In genomic region chr11:50286428-50286827, GRCm38 (mm10) we compare ENCODE assay signal across 22 mouse cellular contexts. TPM values are rescaled to one million over a fixed set of nuclear protein-coding genes. Genes with fewer than 3 reads are reported as not detected.
DNase-seq lines count a peak whose midpoint lies in the region; ATAC-seq lines count a peak whose summit lies in the region.
"Had no signal": no experiment of that assay in that cellular context is flagged by ENCODE, and none has a peak within 500 bp of the region (broad histone marks: within the 10 kb centered on the region; RNA-seq: fewer than 3 reads in every experiment).

No protein-coding gene starts in this region.

- no peaks in the 10 kb centered on the region for H3K9me3 ChIP-seq in forebrain, embryonic 14.5 days (replicated peaks; ENCODE audit: control insufficient read depth, low read length)
- H3K9me3 ChIP-seq: embryonic facial prominence, embryonic 10.5 days; forebrain, embryonic 15.5 days; heart, embryonic 15.5 days; hindbrain, embryonic 10.5 days; limb, embryonic 12.5 days; lung, embryonic 15.5 days had no signal

- peak; percentile 19 for DNase-seq in heart, adult 11 months
- no peak for DNase-seq in heart, adult 8-10 months (ENCODE audit: low spot score)
- peak; percentile 7 for DNase-seq in thymus, postnatal 0 days (ENCODE audit: low spot score)
- DNase-seq in thymus, postnatal 4 days, result no peak
- no peak for DNase-seq in layer of hippocampus, adult 9-11 months
- no peak for DNase-seq in forebrain, embryonic 14.5 days (ENCODE audit: low spot score)
- DNase-seq in B cell, adult 2 months, result no peak
- DNase-seq: adrenal gland, postnatal 36 days; cerebellum, postnatal 36 days; spleen, adult 18-20 months had no signal

- peaks cover 97% of the 10 kb centered on the region for H3K79me2 ChIP-seq in macrophage (ENCODE audit: inconsistent target)

- peak overlapping the region; percentile 49 for H3K27ac ChIP-seq in macrophage
- no peak overlapping the region for H3K27ac ChIP-seq in forebrain, embryonic 14.5 days (ENCODE audit: low read depth, low read length)
- H3K27ac ChIP-seq: embryonic facial prominence, embryonic 10.5 days; forebrain, embryonic 15.5 days; heart, embryonic 15.5 days; hindbrain, embryonic 10.5 days; left cerebral cortex, adult 2 months; limb, embryonic 12.5 days; lung, embryonic 15.5 days; stomach, postnatal 0 days had no signal

- WGBS in macrophage (ENCODE audit: missing documents), result 7% methylated on average over 1 of the region's 1 CpGs
- WGBS in forebrain, embryonic 14.5 days, result 92% methylated on average over 1 of the region's 1 CpGs

- H3K4me2 ChIP-seq in forebrain, embryonic 14.5 days (ENCODE audit: low read length), result no peak overlapping the region
- H3K4me2 ChIP-seq: forebrain, embryonic 15.5 days; heart, embryonic 15.5 days; limb, embryonic 12.5 days; lung, embryonic 15.5 days had no signal

- H3K4me3 ChIP-seq in macrophage (ENCODE audit: inconsistent target), result no peak overlapping the region
- no peak overlapping the region for H3K4me3 ChIP-seq in forebrain, embryonic 14.5 days (ENCODE audit: low read depth, low read length)
- H3K4me3 ChIP-seq: embryonic facial prominence, embryonic 10.5 days; forebrain, embryonic 15.5 days; heart, embryonic 15.5 days; hindbrain, embryonic 10.5 days; left cerebral cortex, adult 2 months; limb, embryonic 12.5 days; lung, embryonic 15.5 days had no signal

- H3K36me3 ChIP-seq in macrophage (ENCODE audit: inconsistent target), result no peaks in the 10 kb centered on the region
- H3K36me3 ChIP-seq in forebrain, embryonic 14.5 days (ENCODE audit: control insufficient read depth, insufficient read depth, low read length), result peaks cover 12% of the 10 kb centered on the region; the same call in 1 of the 2 replicates
- H3K36me3 ChIP-seq: forebrain, embryonic 15.5 days had no signal

- no peak overlapping the region for H3K9ac ChIP-seq in forebrain, embryonic 14.5 days (ENCODE audit: low read length)
- H3K9ac ChIP-seq: forebrain, embryonic 15.5 days; heart, embryonic 15.5 days; limb, embryonic 12.5 days; lung, embryonic 15.5 days had no signal

- no peak for ATAC-seq in forebrain, embryonic 14.5 days
- ATAC-seq: activated CD4-positive, CD25-positive, alpha-beta regulatory T cell, adult 4 months; forebrain, embryonic 15.5 days; midbrain, embryonic 16.5 days; Patski had no signal

- H3K27me3 ChIP-seq in forebrain, embryonic 14.5 days (replicated peaks; ENCODE audit: control insufficient read depth, insufficient read depth, low read length), result no peaks in the 10 kb centered on the region
- H3K27me3 ChIP-seq: forebrain, embryonic 15.5 days; heart, embryonic 15.5 days; limb, embryonic 12.5 days; lung, embryonic 15.5 days; Patski had no signal

- peaks cover 14% of the 10 kb centered on the region for H3K4me1 ChIP-seq in forebrain, embryonic 14.5 days (ENCODE audit: control insufficient read depth, insufficient read depth, low read length)

RNA-seq across cellular contexts. Expression of gene Maml1, which starts 5.7 kb away (rescaled TPM):
- total RNA-seq in heart, adult 8-10 months (2022), result 10 to 100 TPM in 1 of 4 experiments, 1 to 10 TPM in 3; 9.0 to 11.0 (median 9.4) TPM
- polyA plus RNA-seq in thymus, postnatal 0 days (2015; fragmentation: Nextera tagmentation; extraction: Ambion mirVana), result 4.7 and 5.3 TPM in 2 replicates
- total RNA-seq in macrophage (2018; cell fraction: chromatin; rRNA removed), result 10 to 100 TPM; 15.2 to 34.3 (median 22.0) TPM
- total RNA-seq in macrophage (2018; cell fraction: cytosol; rRNA removed), result 10 to 100 TPM; 13.2 to 25.2 (median 20.7) TPM
- total RNA-seq in macrophage (2018; cell fraction: nucleus; rRNA removed), result 10 to 100 TPM; 18.2 to 33.5 (median 26.4) TPM
- 9.9 to 14.8 TPM (median 12.5 TPM) in 3 replicates for polyA plus RNA-seq in macrophage (2018)
- 5.4 and 5.8 TPM in 2 replicates for polyA plus RNA-seq in forebrain, embryonic 14.5 days (2014; fragmentation: Nextera tagmentation; extraction: Ambion mirVana)

RNA-seq across cellular contexts. Expression of gene Canx, which starts 39.0 kb away (rescaled TPM):
- 100 to 1,000 TPM; 331 to 378 (median 360) TPM for total RNA-seq in heart, adult 8-10 months (2022)
- 196 and 213 TPM in 2 replicates for polyA plus RNA-seq in thymus, postnatal 0 days (2015; fragmentation: Nextera tagmentation; extraction: Ambion mirVana)
- total RNA-seq in macrophage (2018; cell fraction: chromatin; rRNA removed), result 100 to 1,000 TPM in 24 of 26 experiments, 10 to 100 TPM in 2; 86.0 to 180 (median 131) TPM
- total RNA-seq in macrophage (2018; cell fraction: cytosol; rRNA removed), result 100 to 1,000 TPM; 290 to 579 (median 440) TPM
- 100 to 1,000 TPM; 153 to 807 (median 584) TPM for total RNA-seq in macrophage (2018; cell fraction: nucleus; rRNA removed)
- polyA plus RNA-seq in macrophage (2018), result 353 to 731 TPM (median 370 TPM) in 3 replicates
- 190 and 210 TPM in 2 replicates for polyA plus RNA-seq in forebrain, embryonic 14.5 days (2014; fragmentation: Nextera tagmentation; extraction: Ambion mirVana)

RNA-seq across cellular contexts. Expression of gene Ltc4s, which starts 48.0 kb away (rescaled TPM):
- total RNA-seq in heart, adult 8-10 months (2022), result 10 to 100 TPM in 1 of 4 experiments, 1 to 10 TPM in 3; 4.7 to 11.8 (median 6.6) TPM
- polyA plus RNA-seq in thymus, postnatal 0 days (2015; fragmentation: Nextera tagmentation; extraction: Ambion mirVana), result 3.5 and 3.7 TPM in 2 replicates
- total RNA-seq in macrophage (2018; cell fraction: chromatin; rRNA removed), result 1 to 10 TPM in 16 of 26 experiments, not detected in 10; 1.1 to 9.0 (median 4.6) TPM
- 10 to 100 TPM in 12 of 26 experiments, 1 to 10 TPM in 13, under 1 TPM in 1; 0.96 to 18.9 (median 6.4) TPM for total RNA-seq in macrophage (2018; cell fraction: cytosol; rRNA removed)
- 10 to 100 TPM in 10 of 26 experiments, 1 to 10 TPM in 12, not detected in 4; 1.2 to 17.6 (median 8.1) TPM for total RNA-seq in macrophage (2018; cell fraction: nucleus; rRNA removed)
- polyA plus RNA-seq in macrophage (2018), result 6.5 to 23.2 TPM (median 6.5 TPM) in 3 replicates
- 3.4 and 4.1 TPM in 2 replicates for polyA plus RNA-seq in forebrain, embryonic 14.5 days (2014; fragmentation: Nextera tagmentation; extraction: Ambion mirVana)
- polyA plus RNA-seq: activated CD4-positive, CD25-positive, alpha-beta regulatory T cell, adult 4 months; Patski had no signal

Comparison
In these comparisons a context has a peak if more than half of its experiments do, and no peak if none do; other contexts are left out.
1. DNase-seq: peak in heart, adult 11 months (single experiment) and thymus, postnatal 0 days (single experiment); none in heart, adult 8-10 months (single experiment), thymus, postnatal 4 days (single experiment), layer of hippocampus, adult 9-11 months (single experiment), forebrain, embryonic 14.5 days (single experiment) and B cell, adult 2 months (0 of 2).